Mouse (Mus musculus) embryonic facial prominence, embryonic 15.5 days (tissue): ENCODE measurements around the gene Cpa4. TPM values are rescaled to one million over a fixed set of nuclear protein-coding genes. Genes with fewer than 3 reads are reported as not detected.
A peak's percentile ranks its signal among the peaks of the same experiment; 100 is the strongest.

Experiments used
- ATAC-seq: fragments of 200-750 bp; cut with Nextera tagmentation; 2 replicates; pipeline ENCODE4 v1.8.0; 2017; ENCODE audit warnings: low read depth, moderate TSS enrichment; ENCODE audit not compliant: insufficient number of reproducible peaks, low FRiP score, low TSS enrichment
- H3K27ac ChIP-seq: fragments of 300-500 bp; sonication (generic); replicated peaks from 2 replicates; pipeline ENCODE4 v1.5.1; 2015; ENCODE audit warnings: mild to moderate bottlenecking, inconsistent platforms
- H3K27me3 ChIP-seq: fragments of 300-500 bp; sonication (generic); 2 replicates; pipeline ENCODE4 v1.6.1; 2015; ENCODE audit warnings: inconsistent platforms
- H3K36me3 ChIP-seq: fragments of 300-500 bp; sonication (generic); 2 replicates; pipeline ENCODE4 v1.6.1; 2015; ENCODE audit warnings: mild to moderate bottlenecking, inconsistent platforms
- H3K4me1 ChIP-seq: fragments of 300-500 bp; sonication (generic); 2 replicates; pipeline ENCODE4 v1.6.1; 2015; ENCODE audit warnings: inconsistent platforms
- H3K4me2 ChIP-seq: fragments of 300-500 bp; sonication (generic); replicated peaks from 2 replicates; pipeline ENCODE4 v1.6.1; 2015; ENCODE audit warnings: mild to moderate bottlenecking, inconsistent platforms
- H3K4me3 ChIP-seq: fragments of 300-500 bp; sonication (generic); replicated peaks from 2 replicates; pipeline ENCODE4 v1.5.1; 2015; ENCODE audit warnings: mild to moderate bottlenecking, inconsistent platforms
- H3K9ac ChIP-seq: fragments of 300-500 bp; sonication (generic); 2 replicates; pipeline ENCODE4 v1.6.1; 2015; ENCODE audit warnings: inconsistent platforms
- H3K9me3 ChIP-seq: fragments of 300-500 bp; sonication (generic); replicated peaks from 2 replicates; pipeline ENCODE4 v1.6.1; 2016; ENCODE audit warnings: inconsistent platforms
- WGBS: fragments of 180-500 bp; shearing (Covaris S2); methylation state at CpG from one replicate; pipeline ENCODE4 v1.1.7; 2015; 5-methylcytosine and 5-hydroxymethylcytosine counted together
- polyA plus RNA-seq: library from polyadenylated mRNA; unstranded; fragments of >200 nt; fragmentation: Nextera tagmentation; extraction: Ambion mirVana; gene quantifications from 2 replicates; pipeline ENCODE4 v1.2.1, GENCODE M21; 2015

Gene Cpa4
- polyA plus RNA-seq, 1 experiment from 2014 or later = 6.3 TPM

GRCm38 (mm10) chr6:30543077-30543476 lies 25.1 kb upstream of the Cpa4 start:
- Histone ChIP-seq H3K4me1 (peaks cover 48% of the 10 kb centered on the region), H3K4me3 (no peak overlapping the region), H3K4me2 (no peak overlapping the region), H3K27ac (peak overlapping the region; percentile 73), H3K9ac (no peak overlapping the region), H3K36me3 (no peaks in the 10 kb centered on the region), H3K9me3 (no peaks in the 10 kb centered on the region), H3K27me3 (no peaks in the 10 kb centered on the region)
- no peak for ATAC-seq
- 31% methylated on average over 12 of the region's 12 CpGs for WGBS

GRCm38 (mm10) chr6:30543851-30544250 lies 24.3 kb upstream of the Cpa4 start:
- Histone ChIP-seq H3K4me2 (no peak overlapping the region), H3K27ac (peak overlapping the region; percentile 73), H3K4me3 (no peak overlapping the region), H3K4me1 (peaks cover 46% of the 10 kb centered on the region), H3K9ac (no peak overlapping the region), H3K27me3 (no peaks in the 10 kb centered on the region), H3K9me3 (no peaks in the 10 kb centered on the region), H3K36me3 (no peaks in the 10 kb centered on the region)
- ATAC-seq = no peak
- WGBS = 33% methylated on average over 8 of the region's 8 CpGs

GRCm38 (mm10) chr6:30545689-30546088 lies 22.5 kb upstream of the Cpa4 start:
- no peaks in the 10 kb centered on the region for H3K36me3 ChIP-seq
- H3K9ac ChIP-seq = no peak overlapping the region
- H3K4me1 ChIP-seq = peaks cover 58% of the 10 kb centered on the region
- ATAC-seq = no peak
- H3K4me3 ChIP-seq = no peak overlapping the region
- WGBS = 73% methylated on average over 7 of the region's 7 CpGs
- H3K27me3 ChIP-seq = no peaks in the 10 kb centered on the region
- H3K4me2 ChIP-seq = no peak overlapping the region
- no peaks in the 10 kb centered on the region for H3K9me3 ChIP-seq
- 0 out of 2 replicates have a peak overlapping the region, but pooled peaks have one; percentile 4 for H3K27ac ChIP-seq

- Histone ChIP-seq H3K9ac (0 out of 2 replicates have a peak overlapping the region, but pooled peaks have one; percentile 7), H3K4me1 (peaks cover 60% of the 10 kb centered on the region), H3K4me3 (peak overlapping the region; percentile 23), H3K9me3 (no peaks in the 10 kb centered on the region), H3K36me3 (no peaks in the 10 kb centered on the region), H3K27ac (peak overlapping the region; percentile 92), H3K27me3 (no peaks in the 10 kb centered on the region), H3K4me2 (peak overlapping the region; percentile 39)
- no peak for ATAC-seq
- WGBS = 14% methylated on average over 17 of the region's 17 CpGs
Observed at GRCm38 (mm10) chr6:30546571-30547273, 21.4 kb upstream of the Cpa4 start.

- Histone ChIP-seq H3K27me3 (no peaks in the 10 kb centered on the region), H3K4me3 (peak overlapping the region; percentile 23), H3K4me2 (peak overlapping the region; percentile 39), H3K36me3 (no peaks in the 10 kb centered on the region), H3K27ac (peak overlapping the region; percentile 92), H3K9me3 (no peaks in the 10 kb centered on the region), H3K9ac (0 out of 2 replicates have a peak overlapping the region, but pooled peaks have one; percentile 7), H3K4me1 (peaks cover 64% of the 10 kb centered on the region)
- ATAC-seq = no peak
- WGBS = 0% methylated on average over 17 of the region's 17 CpGs
Observed at GRCm38 (mm10) chr6:30547274-30547645, 20.9 kb upstream of the Cpa4 start.

GRCm38 (mm10) chr6:30547656-30548306 lies 20.4 kb upstream of the Cpa4 start:
- Histone ChIP-seq H3K36me3 (no peaks in the 10 kb centered on the region), H3K4me1 (peaks cover 64% of the 10 kb centered on the region), H3K9me3 (no peaks in the 10 kb centered on the region), H3K27ac (peak overlapping the region; percentile 92), H3K27me3 (no peaks in the 10 kb centered on the region), H3K4me2 (peak overlapping the region; percentile 39), H3K4me3 (peak overlapping the region; percentile 23; the same call in 1 of the 2 replicates), H3K9ac (no peak overlapping the region)
- no peak for ATAC-seq
- WGBS = 23% methylated on average over 9 of the region's 9 CpGs

- Histone ChIP-seq H3K27me3 (no peaks in the 10 kb centered on the region), H3K4me3 (no peak overlapping the region; the same call in 1 of the 2 replicates), H3K4me2 (peak overlapping the region; percentile 34), H3K9ac (no peak overlapping the region), H3K27ac (peak overlapping the region; percentile 92), H3K36me3 (no peaks in the 10 kb centered on the region), H3K4me1 (peaks cover 59% of the 10 kb centered on the region), H3K9me3 (no peaks in the 10 kb centered on the region)
- WGBS = 8% methylated on average over 15 of the region's 15 CpGs
- ATAC-seq = peak; percentile 64; the same call in 1 of the 2 replicates
Observed at GRCm38 (mm10) chr6:30549231-30549761, 18.9 kb upstream of the Cpa4 start.

- Histone ChIP-seq H3K4me1 (peaks cover 52% of the 10 kb centered on the region), H3K4me2 (no peak overlapping the region), H3K9me3 (no peaks in the 10 kb centered on the region), H3K27ac (peak overlapping the region; percentile 80), H3K36me3 (no peaks in the 10 kb centered on the region), H3K27me3 (no peaks in the 10 kb centered on the region), H3K9ac (no peak overlapping the region), H3K4me3 (no peak overlapping the region)
- no peak for ATAC-seq
- 38% methylated on average over 7 of the region's 7 CpGs for WGBS
Observed at GRCm38 (mm10) chr6:30550496-30551192, 17.5 kb upstream of the Cpa4 start.

- no peak overlapping the region for H3K9ac ChIP-seq
- H3K9me3 ChIP-seq = no peaks in the 10 kb centered on the region
- no peak for ATAC-seq
- H3K4me2 ChIP-seq = no peak overlapping the region
- H3K27ac ChIP-seq = peak overlapping the region; percentile 80
- H3K4me3 ChIP-seq = no peak overlapping the region
- H3K36me3 ChIP-seq = no peaks in the 10 kb centered on the region
- no peaks in the 10 kb centered on the region for H3K27me3 ChIP-seq
- peaks cover 52% of the 10 kb centered on the region for H3K4me1 ChIP-seq
Observed at GRCm38 (mm10) chr6:30551193-30551515, 17.0 kb upstream of the Cpa4 start.

GRCm38 (mm10) chr6:30551644-30552580 lies 16.3 kb upstream of the Cpa4 start:
- H3K9me3 ChIP-seq = no peaks in the 10 kb centered on the region
- H3K27me3 ChIP-seq = no peaks in the 10 kb centered on the region
- H3K4me2 ChIP-seq = peak overlapping the region; percentile 31; the same call in 1 of the 2 replicates
- no peak overlapping the region; the same call in 1 of the 2 replicates for H3K4me3 ChIP-seq
- H3K4me1 ChIP-seq = peaks cover 47% of the 10 kb centered on the region
- no peak overlapping the region for H3K9ac ChIP-seq
- H3K27ac ChIP-seq = peak overlapping the region; percentile 80
- no peaks in the 10 kb centered on the region for H3K36me3 ChIP-seq
- ATAC-seq = no peak
- 24% methylated on average over 23 of the region's 23 CpGs for WGBS
